Mouse (Mus musculus) kidney, postnatal 14 days (tissue): Measurements from ENCODE around the gene 4930438A08Rik.
"Not testable (repeated sequence)": the region's sequence is repeated elsewhere in the genome, so short reads cannot be mapped to it uniquely, and the experiment has no call there.

Experiments
- DNase-seq: peaks from one replicate; pipeline ENCODE4 v3.0.0; 2022; ENCODE audit warnings: mixed read lengths

4930438A08Rik gene

GRCm38 (mm10) chr11:58282518-58282917, 7.9 kb downstream of the 4930438A08Rik start:
- DNase-seq, result no peak

DNA sequence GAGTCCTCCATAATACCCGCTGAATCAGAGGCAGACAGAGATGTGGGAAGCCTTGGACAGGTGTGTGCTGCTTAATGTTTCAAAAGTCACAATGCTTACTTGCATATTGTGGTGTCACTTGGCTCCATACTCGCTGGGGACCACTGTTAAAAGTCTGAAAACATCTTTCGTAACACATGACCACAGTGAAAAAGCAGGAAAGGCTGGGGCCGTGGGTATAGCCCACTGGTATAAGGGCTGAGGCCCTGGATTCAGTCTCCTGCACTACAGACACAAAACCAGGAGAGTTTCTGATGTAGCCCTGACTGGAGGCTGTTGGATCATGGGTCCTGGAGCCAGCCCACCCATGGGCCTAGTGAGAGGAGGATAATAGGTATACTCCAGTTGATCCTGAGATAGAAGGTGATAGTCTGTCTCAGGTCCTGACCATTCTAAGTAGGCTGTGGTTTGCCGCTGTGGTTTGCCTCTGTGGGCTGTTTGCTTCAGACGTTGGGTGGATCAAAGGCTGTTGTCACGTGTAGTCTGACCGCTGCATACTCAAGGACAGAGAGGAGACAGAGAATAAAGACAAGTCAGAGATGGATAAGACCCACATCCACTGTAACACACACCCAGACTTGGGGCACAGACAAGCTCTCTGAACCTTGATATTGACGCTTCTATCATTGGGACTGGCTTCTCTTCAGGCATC, 15.5 kb downstream of the 4930438A08Rik start:
- no peak for DNase-seq

DNA sequence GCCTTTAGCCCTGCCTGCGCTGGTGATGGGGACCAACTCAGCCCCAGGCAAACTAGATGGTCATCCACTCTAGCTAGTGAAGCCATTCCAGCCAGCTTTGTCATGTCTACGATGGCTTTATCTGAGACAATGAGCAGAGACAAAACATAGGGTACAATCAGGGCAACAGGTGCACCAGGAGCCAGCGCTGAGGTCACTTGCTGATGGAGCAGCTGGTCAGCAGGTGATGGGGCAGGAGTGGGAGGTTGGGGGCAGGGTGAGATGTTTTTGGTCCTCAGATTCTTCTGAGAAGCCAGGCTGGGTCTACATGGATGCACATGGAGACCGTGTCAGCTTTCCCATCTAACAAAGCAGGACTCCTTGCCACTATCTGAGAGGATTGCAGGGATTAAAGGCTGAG, 16.2 kb downstream of the 4930438A08Rik start:
- no peak for DNase-seq

GRCm38 (mm10) chr11:58292791-58293190, 18.2 kb downstream of the 4930438A08Rik start:
- DNase-seq, result no peak

GRCm38 (mm10) chr11:58297396-58297795, 22.8 kb downstream of the 4930438A08Rik start:
- DNase-seq, result no peak

- DNase-seq, result peak; percentile 75
Observed at GRCm38 (mm10) chr11:58301057-58301456, 26.5 kb downstream of the 4930438A08Rik start.

- peak; percentile 97 for DNase-seq
Observed at GRCm38 (mm10) chr11:58301837-58302754, 27.5 kb downstream of the 4930438A08Rik start.

DNA sequence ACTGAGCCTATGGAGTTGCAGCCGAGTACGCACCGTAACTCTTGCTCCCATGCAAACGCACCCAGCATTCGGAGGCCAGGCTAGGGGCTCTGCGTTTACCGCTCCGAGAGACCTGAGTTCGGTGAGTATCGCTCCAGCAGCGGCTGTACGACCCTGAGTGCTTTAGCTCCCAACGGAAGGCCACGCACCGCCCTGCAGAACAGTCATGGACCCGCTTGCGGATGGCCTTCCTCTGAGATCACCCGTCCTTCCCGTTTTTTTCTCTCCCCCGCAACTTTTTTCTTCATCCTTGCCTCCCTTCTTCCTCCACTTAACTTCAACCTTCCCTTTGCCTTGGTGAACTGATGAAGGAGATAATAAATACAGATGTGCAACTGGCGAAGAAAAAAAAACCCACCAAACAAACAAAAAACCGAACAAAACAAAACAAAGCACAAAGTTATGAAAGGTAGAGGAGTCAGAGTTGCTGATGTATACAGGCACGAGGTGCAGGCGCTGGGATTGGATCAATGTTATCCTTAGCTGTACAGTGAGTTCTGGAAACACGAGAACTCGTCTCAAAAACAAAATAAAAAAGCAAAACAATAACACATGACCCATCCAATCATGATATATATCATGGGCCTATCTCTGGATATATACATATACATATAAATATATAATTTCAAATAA, 28.3 kb downstream of the 4930438A08Rik start:
- DNase-seq, result no peak

GRCm38 (mm10) chr11:58303594-58303993, 29.0 kb downstream of the 4930438A08Rik start:
- no peak for DNase-seq

DNA sequence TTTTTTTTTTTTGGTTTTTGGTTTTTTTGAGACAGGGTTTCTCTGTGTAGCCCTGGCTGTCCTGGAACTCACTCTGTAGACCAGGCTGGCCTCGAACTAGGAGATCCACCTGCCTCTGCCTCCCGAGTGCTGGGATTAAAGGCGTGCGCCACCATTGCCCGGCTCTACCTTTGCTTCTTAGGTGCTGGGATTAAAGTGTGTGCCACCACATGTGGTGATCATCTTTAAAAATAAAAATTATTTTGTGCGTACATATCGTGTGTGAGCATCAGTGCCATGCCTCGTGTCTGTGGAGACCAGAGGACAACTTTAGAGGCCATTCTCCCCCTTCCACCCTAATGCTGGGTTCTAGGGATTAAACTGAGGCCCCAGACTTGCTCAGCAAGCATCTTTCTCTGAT, 30.7 kb downstream of the 4930438A08Rik start:
- DNase-seq, result not testable (repeated sequence)

DNA sequence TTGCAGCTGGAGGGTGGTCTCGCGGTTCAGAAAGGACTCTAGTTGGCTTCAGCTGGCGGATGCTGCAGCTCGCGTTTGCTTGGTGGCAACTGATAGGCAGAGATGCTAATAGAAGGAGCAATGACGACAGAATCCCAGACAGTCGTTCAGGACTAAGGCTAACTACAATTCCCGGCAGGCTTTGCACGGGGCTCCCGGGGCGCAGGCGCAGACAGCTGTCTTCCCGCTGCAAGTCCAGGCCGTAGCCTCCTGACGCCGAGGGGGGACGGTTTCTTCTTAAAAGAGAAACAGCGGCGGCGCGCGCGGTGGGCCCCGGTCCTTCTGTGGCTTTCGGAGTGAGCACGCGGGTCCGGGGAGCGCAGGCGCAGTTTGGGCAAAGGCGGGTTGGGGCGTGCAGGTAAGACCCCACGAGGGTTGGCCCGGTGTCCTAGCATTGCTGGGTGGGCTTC, 32.3 kb downstream of the 4930438A08Rik start, which contains the start of gene Zfp692:
Zfp692 (plus strand) TSS at position 210 of the 449 bp plus-strand sequence.
- DNase-seq, result peak; percentile 96

GRCm38 (mm10) chr11:58307411-58308080, 32.9 kb downstream of the 4930438A08Rik start:
- DNase-seq, result peak; percentile 76

GRCm38 (mm10) chr11:58308661-58309060, 34.1 kb downstream of the 4930438A08Rik start:
- no peak for DNase-seq

GRCm38 (mm10) chr11:58314069-58314468, 39.5 kb downstream of the 4930438A08Rik start:
- no peak for DNase-seq

DNA sequence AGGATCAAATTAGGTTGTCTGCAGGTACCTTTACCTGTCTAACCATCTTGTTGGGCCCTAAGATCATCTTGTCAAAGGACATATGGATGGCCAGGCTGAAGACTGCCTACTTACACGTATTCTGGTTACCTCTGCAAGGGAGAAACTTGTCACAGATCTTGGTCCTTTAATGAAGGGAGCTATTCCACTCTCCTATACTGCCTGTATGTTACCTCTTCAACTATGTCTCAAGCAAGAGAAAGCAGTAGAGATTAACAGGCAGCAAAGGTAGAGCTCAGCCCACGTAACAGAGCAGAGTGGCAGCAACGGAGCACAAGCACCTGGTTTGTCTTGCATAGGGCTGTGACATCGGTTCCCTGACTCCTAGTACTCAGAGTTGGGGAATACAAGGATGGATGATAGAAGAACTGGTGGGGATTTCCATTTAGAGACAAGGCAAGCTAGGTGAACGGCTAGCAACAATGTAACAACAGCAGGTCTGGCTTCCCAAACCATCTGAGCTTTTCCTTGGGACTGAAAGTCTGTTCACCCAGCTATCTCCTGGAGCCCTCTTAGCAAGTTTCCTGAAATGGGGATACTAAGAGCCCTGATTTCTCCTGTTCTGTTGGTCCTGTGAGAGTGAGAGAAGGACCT, 41.1 kb downstream of the 4930438A08Rik start:
- DNase-seq, result no peak

DNA sequence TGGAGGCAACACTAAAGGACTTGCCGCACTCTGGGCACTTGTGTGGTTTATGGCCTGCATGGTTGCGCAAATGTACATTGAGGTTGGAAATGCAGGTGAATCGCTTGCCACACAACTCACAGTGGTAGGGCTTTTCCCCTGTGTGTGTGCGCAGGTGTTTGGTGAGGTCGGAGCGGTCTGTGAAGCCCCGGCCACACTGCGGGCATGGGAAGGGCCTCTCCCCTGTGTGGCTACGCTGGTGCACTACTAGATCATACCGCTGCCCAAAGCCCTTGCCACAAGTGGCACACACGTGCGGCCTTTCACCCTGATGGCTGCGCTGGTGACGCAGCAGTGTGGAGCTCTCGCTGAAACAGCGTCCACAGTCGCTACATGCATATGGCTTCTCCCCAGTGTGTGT, 41.7 kb downstream of the 4930438A08Rik start:
- DNase-seq, result no peak

DNA sequence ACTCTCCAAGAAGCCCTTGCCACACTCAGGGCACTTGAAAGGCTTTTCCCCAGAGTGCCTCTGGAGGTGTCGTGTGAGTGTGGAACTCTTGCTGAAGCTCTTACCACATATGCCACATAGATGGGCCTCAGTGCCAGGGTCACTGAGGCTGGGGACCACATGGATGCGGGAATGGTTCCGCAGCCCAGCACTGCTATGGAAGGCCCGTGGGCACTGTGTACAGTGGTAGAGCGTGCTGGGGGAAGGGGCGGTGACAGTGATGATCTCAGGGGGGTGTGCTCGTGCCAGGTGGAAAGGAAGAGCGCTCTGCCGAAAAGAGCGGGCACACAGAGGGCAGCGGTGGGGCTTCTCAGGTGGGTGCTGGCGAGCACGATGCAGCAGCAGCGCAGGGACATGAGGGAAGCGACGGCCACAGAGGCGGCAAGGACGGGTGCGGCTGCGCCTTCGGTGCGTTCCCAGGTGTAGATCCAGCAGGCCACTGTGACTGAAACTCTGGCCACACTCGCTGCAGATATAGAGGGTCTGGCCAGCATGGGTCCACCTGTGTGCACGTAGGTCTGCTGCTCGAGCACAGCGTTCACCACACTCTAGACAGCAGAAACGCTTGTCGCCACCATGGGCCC, 42.3 kb downstream of the 4930438A08Rik start:
- DNase-seq, result no peak

DNA sequence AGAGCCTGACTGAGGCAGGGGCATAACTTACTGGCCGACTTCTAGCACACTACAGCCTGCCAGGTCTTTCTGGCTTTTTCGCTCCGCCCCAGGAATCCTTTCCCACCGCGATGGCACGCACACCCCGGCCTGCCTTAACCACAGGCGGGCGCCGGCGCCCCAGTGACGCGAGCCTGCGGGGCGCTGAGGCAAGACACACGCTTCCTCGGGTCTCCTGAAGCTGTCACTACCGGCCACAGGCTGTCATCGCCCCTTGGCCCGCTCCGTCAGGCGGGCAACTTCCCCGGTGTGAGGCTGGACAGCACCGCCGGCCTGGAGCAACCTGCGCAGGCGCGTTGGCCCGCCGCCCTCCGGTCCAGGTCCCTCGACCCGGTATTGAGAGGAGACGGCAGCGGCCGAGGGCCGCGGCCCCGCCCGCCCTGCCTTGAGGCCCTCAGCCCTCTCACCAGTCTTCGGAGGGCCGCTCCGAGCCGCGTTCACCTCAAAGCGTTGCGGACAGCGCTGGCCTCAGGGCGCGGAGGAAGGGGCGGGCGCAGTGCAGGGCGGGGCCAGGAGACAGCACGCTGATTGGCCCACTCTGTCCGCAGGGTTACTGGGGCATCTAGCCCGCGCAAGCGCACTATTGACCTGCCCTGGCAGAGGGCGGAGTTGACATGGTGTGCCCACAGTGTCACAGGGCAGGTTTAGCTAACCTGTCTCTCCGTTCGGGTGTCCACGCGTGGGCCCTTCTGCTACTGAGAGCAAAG, 48.4 kb downstream of the 4930438A08Rik start:
- DNase-seq, result peak; percentile 99

GRCm38 (mm10) chr11:58323570-58324340, 49.2 kb downstream of the 4930438A08Rik start:
- no peak for DNase-seq
